In genomic region chr10:75316872-75316907, GRCm38 (mm10) we compare ENCODE assay signal across 8 mouse cellular contexts. TPM values are rescaled to one million over a fixed set of nuclear protein-coding genes. Genes with fewer than 3 reads are reported as not detected.
DNase-seq lines count a peak whose midpoint lies in the region; ATAC-seq and TF ChIP-seq lines count a peak whose summit lies in the region.

Gene Adora2a, plus strand, starts transcription at chr10:75316877.

- H3K4me1 ChIP-seq in embryonic facial prominence, embryonic 11.5 days (ENCODE audit: control insufficient read depth, insufficient read depth, low read length): no peaks in the 10 kb centered on the region
- peaks cover 7% of the 10 kb centered on the region; the same call in 1 of the 2 replicates for H3K4me1 ChIP-seq in hindbrain, embryonic 14.5 days (replicated peaks; ENCODE audit: control insufficient read depth, insufficient read depth, low read length)
- H3K4me1 ChIP-seq in midbrain, embryonic 14.5 days (ENCODE audit: control insufficient read depth, insufficient read depth, low read length): 0 out of 2 replicates have a peak, but pooled peaks cover 6% of the 10 kb centered on the region

- peak within 1 kb of the TSS; percentile 57 for H3K4me2 ChIP-seq in embryonic facial prominence, embryonic 11.5 days (ENCODE audit: low read depth, low read length)
- H3K4me2 ChIP-seq in hindbrain, embryonic 14.5 days (replicated peaks): peak within 1 kb of the TSS; percentile 48
- peak within 1 kb of the TSS; percentile 54 for H3K4me2 ChIP-seq in midbrain, embryonic 14.5 days (ENCODE audit: low read length)

- DNase-seq in layer of hippocampus, adult 2 months (ENCODE audit: low spot score in 2 of 2): no peak
- DNase-seq in layer of hippocampus, adult 9-11 months: no peak
- DNase-seq in embryonic facial prominence, embryonic 11.5 days (ENCODE audit: low spot score): no peak
- DNase-seq in hindbrain, embryonic 14.5 days (ENCODE audit: low spot score): no peak
- no peak for DNase-seq in midbrain, embryonic 14.5 days
- DNase-seq in embryo, embryonic 10 days (ENCODE audit: low spot score): no peak
- DNase-seq in embryo, embryonic 9.5 days (ENCODE audit: extremely low spot score): no peak
- no peak for DNase-seq in cerebellum, postnatal 4 days (ENCODE audit: low spot score in 2 of 2)

- peak within 1 kb of the TSS; percentile 55 for H3K4me3 ChIP-seq in layer of hippocampus, adult 2 months
- H3K4me3 ChIP-seq in embryonic facial prominence, embryonic 11.5 days (ENCODE audit: low read depth, low read length): peak within 1 kb of the TSS; percentile 40
- H3K4me3 ChIP-seq in hindbrain, embryonic 14.5 days (replicated peaks; ENCODE audit: low read length): peak within 1 kb of the TSS; percentile 35
- peak within 1 kb of the TSS; percentile 36 for H3K4me3 ChIP-seq in midbrain, embryonic 14.5 days (replicated peaks; ENCODE audit: low read depth, low read length)

- H3K9ac ChIP-seq in embryonic facial prominence, embryonic 11.5 days (replicated peaks; ENCODE audit: low read length): peak within 1 kb of the TSS; percentile 48
- peak within 1 kb of the TSS; percentile 11 for H3K9ac ChIP-seq in hindbrain, embryonic 14.5 days
- H3K9ac ChIP-seq in midbrain, embryonic 14.5 days (replicated peaks; ENCODE audit: low read length): peak within 1 kb of the TSS; percentile 37

- no peaks in the 10 kb centered on the region for H3K36me3 ChIP-seq in embryonic facial prominence, embryonic 11.5 days (replicated peaks; ENCODE audit: control insufficient read depth, insufficient read depth, low read depth, low read length)
- H3K36me3 ChIP-seq in hindbrain, embryonic 14.5 days (replicated peaks; ENCODE audit: control insufficient read depth, insufficient read depth): peaks cover 12% of the 10 kb centered on the region
- H3K36me3 ChIP-seq in midbrain, embryonic 14.5 days (ENCODE audit: control insufficient read depth, insufficient read depth, low read length): peaks cover 18% of the 10 kb centered on the region

- ATAC-seq in embryonic facial prominence, embryonic 11.5 days (replicated peaks; ENCODE audit: insufficient number of reproducible peaks, low FRiP score, low TSS enrichment, low read depth): no peak
- ATAC-seq in hindbrain, embryonic 14.5 days (ENCODE audit: low FRiP score): no peak
- ATAC-seq in midbrain, embryonic 14.5 days (ENCODE audit: low FRiP score, low TSS enrichment): no peak

- TF ChIP-seq CTCF in layer of hippocampus, adult 2 months (conservative IDR thresholded peaks at IDR 0.05): no peak

- peaks cover 27% of the 10 kb centered on the region for H3K27me3 ChIP-seq in embryonic facial prominence, embryonic 11.5 days (ENCODE audit: control insufficient read depth, insufficient read depth, low read length)
- peaks cover 24% of the 10 kb centered on the region for H3K27me3 ChIP-seq in hindbrain, embryonic 14.5 days (ENCODE audit: control insufficient read depth, insufficient read depth, low read length)
- H3K27me3 ChIP-seq in midbrain, embryonic 14.5 days (ENCODE audit: control insufficient read depth, insufficient read depth, low read length): peaks cover 30% of the 10 kb centered on the region; the same call in 1 of the 2 replicates

- no peaks in the 10 kb centered on the region for H3K9me3 ChIP-seq in embryonic facial prominence, embryonic 11.5 days (replicated peaks; ENCODE audit: control insufficient read depth, low read length)
- H3K9me3 ChIP-seq in hindbrain, embryonic 14.5 days (ENCODE audit: control insufficient read depth, low read length): no peaks in the 10 kb centered on the region
- no peaks in the 10 kb centered on the region for H3K9me3 ChIP-seq in midbrain, embryonic 14.5 days (ENCODE audit: control insufficient read depth, low read length)

- WGBS in embryonic facial prominence, embryonic 11.5 days: 4% methylated on average over 4 of the region's 4 CpGs
- 2% methylated on average over 4 of the region's 4 CpGs for WGBS in hindbrain, embryonic 14.5 days
- WGBS in midbrain, embryonic 14.5 days: 4% methylated on average over 4 of the region's 4 CpGs

- peak within 1 kb of the TSS; percentile 65 for H3K27ac ChIP-seq in layer of hippocampus, adult 2 months
- no peak within 1 kb of the TSS for H3K27ac ChIP-seq in embryonic facial prominence, embryonic 11.5 days (replicated peaks; ENCODE audit: low read depth, low read length)
- H3K27ac ChIP-seq in hindbrain, embryonic 14.5 days: peak within 1 kb of the TSS; percentile 51; the same call in 1 of the 2 replicates
- no peak within 1 kb of the TSS for H3K27ac ChIP-seq in midbrain, embryonic 14.5 days (replicated peaks; ENCODE audit: low read depth, low read length)

RNA-seq across cellular contexts. Expression of gene Adora2a, which starts in this region (rescaled TPM):
- total RNA-seq in layer of hippocampus, adult 2 months (2021): 1 to 10 TPM; 2.4 to 2.7 TPM
- polyA plus RNA-seq in embryonic facial prominence, embryonic 11.5 days (2014; fragmentation: Nextera tagmentation; extraction: Ambion mirVana): 3.8 and 7.4 TPM in 2 replicates
- 4.9 and 5.2 TPM in 2 replicates for polyA plus RNA-seq in hindbrain, embryonic 14.5 days (2014; fragmentation: Nextera tagmentation; extraction: Ambion mirVana)
- polyA plus RNA-seq in midbrain, embryonic 14.5 days (2014; fragmentation: Nextera tagmentation; extraction: Ambion mirVana): 3.7 and 5.1 TPM in 2 replicates

Comparison
In these comparisons a context has a peak if more than half of its experiments do, and no peak if none do; other contexts are left out.
1. H3K27ac ChIP-seq: peak in layer of hippocampus, adult 2 months (single experiment) and hindbrain, embryonic 14.5 days (single experiment); none in embryonic facial prominence, embryonic 11.5 days (single experiment) and midbrain, embryonic 14.5 days (single experiment).
2. Peak in every context shown above with its lines, with median percentiles within 50 percentile points of each other: H3K4me3 ChIP-seq, H3K4me2 ChIP-seq and H3K9ac ChIP-seq.